9 mouse cellular contexts compared by ENCODE assay signal in the genomic region with DNA sequence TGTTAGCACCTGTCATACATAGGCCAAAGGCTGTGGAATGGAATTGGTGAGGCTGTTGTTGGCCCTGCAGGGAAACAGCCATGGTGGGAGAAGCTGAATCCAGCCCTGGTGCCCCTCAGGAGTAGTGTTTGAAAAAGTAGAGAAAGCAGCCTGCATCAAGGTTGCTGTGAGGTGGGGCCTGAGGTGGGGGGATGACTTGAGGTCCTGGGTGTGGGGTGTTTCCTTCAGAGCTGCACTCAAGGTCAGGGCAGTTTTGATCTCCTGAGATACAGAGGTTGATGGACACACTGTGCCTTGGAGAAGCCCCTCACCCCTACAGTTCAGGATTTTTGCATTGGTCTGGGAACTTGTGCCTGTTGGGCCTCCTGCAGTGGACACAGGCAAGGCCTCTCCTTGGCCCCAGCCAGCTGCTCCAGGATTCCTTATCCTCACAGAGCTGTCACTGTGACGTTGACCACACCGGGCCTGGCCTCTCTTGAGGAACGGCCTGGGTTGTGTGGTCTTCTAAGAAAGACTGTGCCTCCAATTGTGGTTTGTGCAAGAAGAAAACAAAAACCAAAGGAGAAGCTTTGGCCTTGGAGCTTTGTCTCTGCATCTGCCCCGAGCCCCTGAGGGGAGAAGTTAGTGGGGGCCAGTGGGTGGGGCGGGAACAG. TPM values are rescaled to one million over a fixed set of nuclear protein-coding genes. Genes with fewer than 3 reads are reported as not detected.
DNase-seq lines count a peak whose midpoint lies in the region; ATAC-seq and TF ChIP-seq lines count a peak whose summit lies in the region.
"Had no signal": no experiment of that assay in that cellular context is flagged by ENCODE, and none has a peak within 500 bp of the region (broad histone marks: within the 10 kb centered on the region; RNA-seq: fewer than 3 reads in every experiment).

No protein-coding gene starts in this region.

- no peaks in the 10 kb centered on the region for H3K9me3 ChIP-seq in heart, embryonic 14.5 days (ENCODE audit: control insufficient read depth, low read length)
- no peaks in the 10 kb centered on the region for H3K9me3 ChIP-seq in midbrain, embryonic 12.5 days
- no peaks in the 10 kb centered on the region for H3K9me3 ChIP-seq in midbrain, embryonic 14.5 days (ENCODE audit: control insufficient read depth, low read length)
- no peaks in the 10 kb centered on the region for H3K9me3 ChIP-seq in heart, postnatal 0 days (replicated peaks; ENCODE audit: control insufficient read depth, low read length)
- no peaks in the 10 kb centered on the region for H3K9me3 ChIP-seq in stomach, postnatal 0 days (ENCODE audit: control insufficient read depth, low read length)

- H3K4me1 ChIP-seq in heart, embryonic 14.5 days (ENCODE audit: control insufficient read depth in 2 of 2, insufficient read depth in 2 of 2, low read length in 2 of 2): peaks cover 61 to 77% of the 10 kb centered on the region in 2 experiments
- peaks cover 54% of the 10 kb centered on the region for H3K4me1 ChIP-seq in midbrain, embryonic 12.5 days
- H3K4me1 ChIP-seq in midbrain, embryonic 14.5 days (ENCODE audit: control insufficient read depth, insufficient read depth, low read length): peaks cover 20% of the 10 kb centered on the region
- H3K4me1 ChIP-seq in heart, postnatal 0 days (ENCODE audit: control insufficient read depth, insufficient read depth): peaks cover 63% of the 10 kb centered on the region
- peaks cover 29% of the 10 kb centered on the region for H3K4me1 ChIP-seq in stomach, postnatal 0 days (replicated peaks; ENCODE audit: control insufficient read depth, insufficient read depth)

- 26% methylated on average over 5 of the region's 5 CpGs for WGBS in heart, embryonic 14.5 days
- 72% methylated on average over 5 of the region's 5 CpGs for WGBS in midbrain, embryonic 12.5 days
- WGBS in midbrain, embryonic 14.5 days: 77% methylated on average over 5 of the region's 5 CpGs
- 28% methylated on average over 5 of the region's 5 CpGs for WGBS in heart, postnatal 0 days
- 29% methylated on average over 5 of the region's 5 CpGs for WGBS in stomach, postnatal 0 days

- peak overlapping the region; percentile 21 to 84 for H3K27ac ChIP-seq in heart, embryonic 14.5 days (replicated peaks in 1 of 2; ENCODE audit: control insufficient read depth in 1 of 2, insufficient read depth in 1 of 2, low read depth in 2 of 2, low read length in 2 of 2)
- 0 out of 2 replicates have a peak overlapping the region, but pooled peaks have one; percentile 30 for H3K27ac ChIP-seq in midbrain, embryonic 12.5 days (replicated peaks)
- H3K27ac ChIP-seq in midbrain, embryonic 14.5 days (replicated peaks; ENCODE audit: low read depth, low read length): no peak overlapping the region
- peak overlapping the region; percentile 82 for H3K27ac ChIP-seq in heart, postnatal 0 days (ENCODE audit: low read depth)
- H3K27ac ChIP-seq in stomach, postnatal 0 days (replicated peaks): peak overlapping the region; percentile 82
- H3K27ac ChIP-seq: liver, embryonic 14.5 days had no signal

- peak overlapping the region; percentile 31; the same call in 1 of the 2 replicates for H3K4me2 ChIP-seq in heart, embryonic 14.5 days (ENCODE audit: low read length)
- H3K4me2 ChIP-seq in midbrain, embryonic 12.5 days (replicated peaks): no peak overlapping the region
- H3K4me2 ChIP-seq in midbrain, embryonic 14.5 days (ENCODE audit: low read length): no peak overlapping the region
- no peak overlapping the region for H3K4me2 ChIP-seq in heart, postnatal 0 days (ENCODE audit: low read depth, low read length)
- H3K4me2 ChIP-seq in stomach, postnatal 0 days (replicated peaks; ENCODE audit: low read depth): no peak overlapping the region

- no peaks in the 10 kb centered on the region for H3K27me3 ChIP-seq in heart, embryonic 14.5 days (ENCODE audit: control insufficient read depth, insufficient read depth, low read length)
- H3K27me3 ChIP-seq in midbrain, embryonic 12.5 days: no peaks in the 10 kb centered on the region
- H3K27me3 ChIP-seq in midbrain, embryonic 14.5 days (ENCODE audit: control insufficient read depth, insufficient read depth, low read length): no peaks in the 10 kb centered on the region
- no peaks in the 10 kb centered on the region for H3K27me3 ChIP-seq in heart, postnatal 0 days (ENCODE audit: control insufficient read depth, insufficient read depth, low read length)
- no peaks in the 10 kb centered on the region for H3K27me3 ChIP-seq in stomach, postnatal 0 days (ENCODE audit: control insufficient read depth, insufficient read depth, low read length)

- intact Hi-C loops in heart, postnatal 25 days (cut with DNase I): no loop called here

- no peak for TF ChIP-seq CTCF in heart, postnatal 0 days (IDR thresholded peaks at IDR 0.05; ENCODE audit: low read depth)
- no peak for TF ChIP-seq CTCF in stomach, postnatal 0 days (IDR thresholded peaks at IDR 0.05; ENCODE audit: low read depth)

- peak overlapping the region; percentile 61 for H3K9ac ChIP-seq in heart, embryonic 14.5 days (ENCODE audit: low read length)
- H3K9ac ChIP-seq in midbrain, embryonic 12.5 days (replicated peaks): no peak overlapping the region; the same call in 1 of the 2 replicates
- H3K9ac ChIP-seq in midbrain, embryonic 14.5 days (replicated peaks; ENCODE audit: low read length): no peak overlapping the region
- 0 out of 2 replicates have a peak overlapping the region, but pooled peaks have one; percentile 11 for H3K9ac ChIP-seq in heart, postnatal 0 days (replicated peaks; ENCODE audit: low read depth, low read length)
- no peak overlapping the region for H3K9ac ChIP-seq in stomach, postnatal 0 days (ENCODE audit: low read length)
- H3K9ac ChIP-seq: liver, embryonic 14.5 days had no signal

- DNase-seq in heart, postnatal 25 days (ENCODE audit: low spot score): no peak
- DNase-seq in midbrain, embryonic 14.5 days: no peak
- DNase-seq in heart, postnatal 0 days (ENCODE audit: low spot score): no peak
- no peak for DNase-seq in stomach, postnatal 0 days (ENCODE audit: low spot score)
- DNase-seq in right cerebral cortex, adult 18-20 months: no peak
- no peak for DNase-seq in embryo, embryonic 11 days

- no peak for TF ChIP-seq EP300 in heart, postnatal 0 days (IDR thresholded peaks at IDR 0.05; ENCODE audit: low read depth)
- no peak for TF ChIP-seq EP300 in stomach, postnatal 0 days (optimal IDR thresholded peaks at IDR 0.05)

- H3K4me3 ChIP-seq in heart, embryonic 14.5 days (ENCODE audit: control insufficient read depth in 1 of 2, insufficient read depth in 1 of 2, low read depth in 1 of 2, low read length in 2 of 2): no peak overlapping the region
- H3K4me3 ChIP-seq in midbrain, embryonic 12.5 days: no peak overlapping the region
- no peak overlapping the region for H3K4me3 ChIP-seq in midbrain, embryonic 14.5 days (replicated peaks; ENCODE audit: low read depth, low read length)
- no peak overlapping the region for H3K4me3 ChIP-seq in heart, postnatal 0 days (ENCODE audit: low read depth, low read length)
- no peak overlapping the region for H3K4me3 ChIP-seq in stomach, postnatal 0 days (ENCODE audit: low read depth, low read length)

- no peak for ATAC-seq in heart, embryonic 14.5 days (ENCODE audit: insufficient number of reproducible peaks, insufficient read depth, low FRiP score, low read depth)
- ATAC-seq in midbrain, embryonic 12.5 days (ENCODE audit: low FRiP score, low read depth): no peak
- no peak for ATAC-seq in midbrain, embryonic 14.5 days (ENCODE audit: low FRiP score, low TSS enrichment)
- no peak for ATAC-seq in heart, postnatal 0 days (ENCODE audit: insufficient read depth, low read depth)
- no peak for ATAC-seq in stomach, postnatal 0 days (ENCODE audit: low FRiP score, low TSS enrichment)

- peaks cover 31% of the 10 kb centered on the region for H3K36me3 ChIP-seq in heart, embryonic 14.5 days (ENCODE audit: control insufficient read depth, insufficient read depth, low read length)
- peaks cover 20% of the 10 kb centered on the region for H3K36me3 ChIP-seq in midbrain, embryonic 12.5 days
- H3K36me3 ChIP-seq in midbrain, embryonic 14.5 days (ENCODE audit: control insufficient read depth, insufficient read depth, low read length): peaks cover 19% of the 10 kb centered on the region
- peaks cover 25% of the 10 kb centered on the region for H3K36me3 ChIP-seq in heart, postnatal 0 days (replicated peaks; ENCODE audit: control insufficient read depth, insufficient read depth, low read length)
- peaks cover 21% of the 10 kb centered on the region for H3K36me3 ChIP-seq in stomach, postnatal 0 days (ENCODE audit: control insufficient read depth, insufficient read depth, low read length)

RNA-seq across cellular contexts. Expression of gene Ctdsp2, which starts 10.1 kb away (rescaled TPM):
- polyA plus RNA-seq in heart, embryonic 14.5 days (2014; fragmentation: Nextera tagmentation; extraction: Ambion mirVana): 60.4 and 64.4 TPM in 2 replicates
- 100 to 1,000 TPM; 104 to 110 TPM for total RNA-seq in heart, postnatal 25 days (2021)
- 40.1 and 45.4 TPM in 2 replicates for polyA plus RNA-seq in midbrain, embryonic 12.5 days (2016; fragmentation: Nextera tagmentation; extraction: Ambion mirVana)
- polyA plus RNA-seq in midbrain, embryonic 14.5 days (2014; fragmentation: Nextera tagmentation; extraction: Ambion mirVana): 19.1 and 26.2 TPM in 2 replicates
- 137 and 155 TPM in 2 replicates for total RNA-seq in heart, postnatal 0 days (2014; rRNA removed; ENCODE audit: low replicate concordance)
- 26.4 and 27.4 TPM in 2 replicates for polyA plus RNA-seq in heart, postnatal 0 days (2015; fragmentation: Nextera tagmentation; extraction: Ambion mirVana)
- polyA plus RNA-seq in stomach, postnatal 0 days (2015; fragmentation: Nextera tagmentation; extraction: Ambion mirVana): 29.1 and 33.0 TPM in 2 replicates

RNA-seq across cellular contexts. Expression of gene Avil, which starts 11.9 kb away (rescaled TPM):
- 0.19 and 0.39 TPM in 2 replicates for polyA plus RNA-seq in heart, embryonic 14.5 days (2014; fragmentation: Nextera tagmentation; extraction: Ambion mirVana)
- under 1 TPM; 0.14 to 0.39 TPM for total RNA-seq in heart, postnatal 25 days (2021)
- 3.1 and 3.4 TPM in 2 replicates for polyA plus RNA-seq in midbrain, embryonic 12.5 days (2016; fragmentation: Nextera tagmentation; extraction: Ambion mirVana)
- 1.9 and 2.1 TPM in 2 replicates for polyA plus RNA-seq in midbrain, embryonic 14.5 days (2014; fragmentation: Nextera tagmentation; extraction: Ambion mirVana)
- 0.04 and 1.9 TPM in 2 replicates for total RNA-seq in heart, postnatal 0 days (2014; rRNA removed; ENCODE audit: low replicate concordance)
- polyA plus RNA-seq in heart, postnatal 0 days (2015; fragmentation: Nextera tagmentation; extraction: Ambion mirVana): 0.07 and 0.11 TPM in 2 replicates
- 10.7 and 12.3 TPM in 2 replicates for polyA plus RNA-seq in stomach, postnatal 0 days (2015; fragmentation: Nextera tagmentation; extraction: Ambion mirVana)

RNA-seq across cellular contexts. Expression of gene Tsfm, which starts 42.0 kb away (rescaled TPM):
- 84.6 and 85.0 TPM in 2 replicates for polyA plus RNA-seq in heart, embryonic 14.5 days (2014; fragmentation: Nextera tagmentation; extraction: Ambion mirVana)
- total RNA-seq in heart, postnatal 25 days (2021): 10 to 100 TPM; 66.1 to 67.4 TPM
- polyA plus RNA-seq in midbrain, embryonic 12.5 days (2016; fragmentation: Nextera tagmentation; extraction: Ambion mirVana): 74.5 and 79.2 TPM in 2 replicates
- 56.0 and 64.9 TPM in 2 replicates for polyA plus RNA-seq in midbrain, embryonic 14.5 days (2014; fragmentation: Nextera tagmentation; extraction: Ambion mirVana)
- total RNA-seq in heart, postnatal 0 days (2014; rRNA removed; ENCODE audit: low replicate concordance): 81.3 and 82.5 TPM in 2 replicates
- 94.6 and 96.8 TPM in 2 replicates for polyA plus RNA-seq in heart, postnatal 0 days (2015; fragmentation: Nextera tagmentation; extraction: Ambion mirVana)
- 58.9 and 61.3 TPM in 2 replicates for polyA plus RNA-seq in stomach, postnatal 0 days (2015; fragmentation: Nextera tagmentation; extraction: Ambion mirVana)

RNA-seq across cellular contexts. Expression of gene Mettl1, which starts 52.6 kb away (rescaled TPM):
- 36.3 and 37.1 TPM in 2 replicates for polyA plus RNA-seq in heart, embryonic 14.5 days (2014; fragmentation: Nextera tagmentation; extraction: Ambion mirVana)
- total RNA-seq in heart, postnatal 25 days (2021): 1 to 10 TPM; 6.1 to 6.9 TPM
- polyA plus RNA-seq in midbrain, embryonic 12.5 days (2016; fragmentation: Nextera tagmentation; extraction: Ambion mirVana): 33.1 and 33.6 TPM in 2 replicates
- 17.4 and 20.8 TPM in 2 replicates for polyA plus RNA-seq in midbrain, embryonic 14.5 days (2014; fragmentation: Nextera tagmentation; extraction: Ambion mirVana)
- 9.2 and 16.2 TPM in 2 replicates for total RNA-seq in heart, postnatal 0 days (2014; rRNA removed; ENCODE audit: low replicate concordance)
- 19.6 and 20.6 TPM in 2 replicates for polyA plus RNA-seq in heart, postnatal 0 days (2015; fragmentation: Nextera tagmentation; extraction: Ambion mirVana)
- 32.4 and 36.8 TPM in 2 replicates for polyA plus RNA-seq in stomach, postnatal 0 days (2015; fragmentation: Nextera tagmentation; extraction: Ambion mirVana)

RNA-seq across cellular contexts. Expression of gene Eef1akmt3, which starts 52.7 kb away (rescaled TPM):
- polyA plus RNA-seq in heart, embryonic 14.5 days (2014; fragmentation: Nextera tagmentation; extraction: Ambion mirVana): 0.16 and 0.30 TPM in 2 replicates
- total RNA-seq in heart, postnatal 25 days (2021): under 1 TPM in 1 of 2 experiments, not detected in 1; 0.11 TPM
- 0.20 and 0.24 TPM in 2 replicates for polyA plus RNA-seq in midbrain, embryonic 12.5 days (2016; fragmentation: Nextera tagmentation; extraction: Ambion mirVana)
- 0.08 and 0.22 TPM in 2 replicates for polyA plus RNA-seq in midbrain, embryonic 14.5 days (2014; fragmentation: Nextera tagmentation; extraction: Ambion mirVana)
- not detected in 2 replicates for total RNA-seq in heart, postnatal 0 days (2014; rRNA removed; ENCODE audit: low replicate concordance)
- 0.04 and 0.18 TPM in 2 replicates for polyA plus RNA-seq in heart, postnatal 0 days (2015; fragmentation: Nextera tagmentation; extraction: Ambion mirVana)
- 1.2 and 1.3 TPM in 2 replicates for polyA plus RNA-seq in stomach, postnatal 0 days (2015; fragmentation: Nextera tagmentation; extraction: Ambion mirVana)

Comparison
In these comparisons a context has a peak if more than half of its experiments do, and no peak if none do; other contexts are left out.
1. H3K9ac ChIP-seq: peak in heart, embryonic 14.5 days (single experiment) and heart, postnatal 0 days (single experiment); none in midbrain, embryonic 12.5 days (single experiment), midbrain, embryonic 14.5 days (single experiment) and stomach, postnatal 0 days (single experiment).